Mouse (Mus musculus): ENCODE measurements at regions not wholly inside any gene's neighbourhood (a gene's known extent, or its start where the extent isn't known, plus 50 kb on each side); places are given as distances from the start of the nearest gene placed in this dataset.
A peak's percentile ranks its signal among the peaks of the same experiment; 100 is the strongest.
"Not testable (repeated sequence)": the region's sequence is repeated elsewhere in the genome, so short reads cannot be mapped to it uniquely, and the experiment has no call there.

DNA sequence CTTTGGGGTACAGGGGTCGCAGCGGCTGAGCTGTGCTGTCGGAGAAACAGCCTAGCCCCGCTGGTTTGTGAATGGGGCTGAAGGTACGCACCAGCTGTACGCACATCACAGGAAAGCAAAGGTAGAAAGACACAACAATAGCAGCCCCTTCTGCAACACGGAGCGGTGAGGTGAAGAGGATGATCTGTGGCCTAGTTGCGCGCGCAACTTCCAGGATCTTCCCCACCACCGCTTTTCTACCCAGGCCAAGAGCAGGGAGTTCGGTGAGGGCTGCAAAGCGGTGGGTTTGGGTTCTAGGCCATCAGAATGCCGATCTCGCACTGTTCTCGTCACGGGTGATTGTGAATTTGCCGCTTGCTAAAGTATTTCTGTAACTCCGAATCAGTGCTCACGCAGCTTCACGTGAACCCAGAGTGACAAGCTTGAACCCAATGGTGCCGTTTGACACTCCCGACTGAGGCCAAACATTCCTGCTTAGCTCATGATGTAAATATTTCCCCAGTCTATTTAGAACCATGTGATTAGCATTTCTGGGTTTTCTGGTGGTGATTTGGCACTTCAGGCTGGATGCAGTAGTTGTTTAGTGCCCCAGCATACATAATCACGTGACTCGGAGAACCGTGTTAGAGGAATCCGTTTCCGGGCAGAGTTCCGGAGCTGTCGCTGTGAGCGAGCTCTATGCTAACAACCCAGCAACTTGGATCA is 54.7 kb downstream of the Cryaa start:
- no peak for DNase-seq (ENCODE audit: low spot score in 2 of 2)
- intact Hi-C loops (cut with DNase I) = no loop called here

- no peak for DNase-seq (ENCODE audit: low spot score in 2 of 2)
- intact Hi-C loops (cut with DNase I) = no loop called here
These were observed 56.9 kb downstream of the Cryaa start for GRCm38 (mm10) chr17:31734521-31734920.

- intact Hi-C loops (cut with DNase I) = no loop called here
- no peak for DNase-seq (ENCODE audit: low spot score in 2 of 2)
These were observed 59.1 kb downstream of the Cryaa start for GRCm38 (mm10) chr17:31736716-31737115.

GRCm38 (mm10) chr17:31738249-31738648 is 60.6 kb downstream of the Cryaa start:
- no peak for DNase-seq (ENCODE audit: low spot score in 2 of 2)
- intact Hi-C loops (cut with DNase I) = no loop called here

DNA sequence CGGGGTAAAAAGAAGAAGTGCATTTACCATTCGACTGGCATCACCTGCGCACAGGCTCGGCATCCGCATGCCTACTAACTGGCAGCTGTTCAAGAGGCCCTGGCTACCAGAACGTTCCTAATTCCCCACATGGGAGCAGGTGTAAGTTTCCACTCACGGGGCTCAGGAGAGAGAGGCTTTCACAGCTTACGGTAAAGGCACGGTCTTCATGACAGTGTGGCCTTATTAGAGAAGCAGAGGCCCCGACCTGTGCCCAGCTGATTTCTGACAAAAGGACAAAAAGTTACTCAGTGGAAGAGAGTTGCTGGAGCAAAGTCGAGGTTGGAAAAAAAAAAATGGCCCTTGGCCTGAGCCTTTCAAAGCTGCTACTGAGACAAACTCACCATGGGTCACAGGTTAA is 62.0 kb downstream of the Cryaa start:
- no peak for DNase-seq (ENCODE audit: low spot score in 2 of 2)

DNA sequence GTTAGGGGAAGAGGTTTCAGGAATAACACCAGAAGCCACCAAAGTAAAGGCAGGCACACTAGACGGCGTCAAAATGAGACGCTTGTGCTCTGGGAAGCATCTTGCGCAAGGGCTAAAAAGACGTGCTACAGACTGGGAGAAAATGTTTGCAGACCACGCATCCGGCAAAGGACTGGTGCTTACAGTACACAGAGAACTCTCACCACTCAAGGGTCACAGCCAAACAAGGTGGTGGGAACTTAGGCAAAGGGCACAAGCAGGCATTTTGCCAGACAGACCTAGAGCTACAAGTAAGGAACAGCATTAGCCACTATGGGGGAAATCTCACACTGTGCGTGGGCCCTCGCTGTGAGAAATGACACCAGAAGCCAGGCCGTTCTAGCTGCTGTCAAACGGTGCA is 62.5 kb downstream of the Cryaa start:
- intact Hi-C loops (cut with DNase I) = no loop called here
- DNase-seq (ENCODE audit: low spot score in 2 of 2) = no peak

More for the DNA sequence above, 62.0 kb downstream of the Cryaa start:
- intact Hi-C loops (cut with DNase I) = no loop called here

DNA sequence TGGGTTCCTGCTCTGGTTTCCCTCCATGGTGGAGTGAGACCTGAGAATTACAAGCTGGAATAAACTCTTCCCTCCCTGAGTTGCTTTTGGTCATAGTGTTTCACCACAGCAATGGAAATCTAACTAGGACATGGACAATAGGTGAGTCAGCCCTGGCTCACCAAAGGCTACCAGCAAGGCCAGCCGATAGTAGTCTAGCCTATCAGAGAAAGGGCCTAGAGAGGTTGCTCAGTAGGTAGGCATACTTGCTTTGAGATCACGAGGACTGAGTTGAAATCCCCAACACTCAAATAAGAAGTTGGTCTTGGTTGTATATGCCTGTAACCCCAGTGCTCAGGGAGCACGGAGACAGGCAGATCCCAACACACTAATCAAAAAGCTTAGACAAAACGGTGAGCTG is 66.0 kb downstream of the Cryaa start:
- intact Hi-C loops (cut with DNase I) = no loop called here
- no peak for DNase-seq (ENCODE audit: low spot score in 2 of 2)

- peak; percentile 20 to 46 for DNase-seq (ENCODE audit: low spot score in 2 of 2)
- intact Hi-C loops (cut with DNase I) = no loop called here
These were observed 68.8 kb downstream of the Cryaa start for GRCm38 (mm10) chr17:31746198-31747111.

DNA sequence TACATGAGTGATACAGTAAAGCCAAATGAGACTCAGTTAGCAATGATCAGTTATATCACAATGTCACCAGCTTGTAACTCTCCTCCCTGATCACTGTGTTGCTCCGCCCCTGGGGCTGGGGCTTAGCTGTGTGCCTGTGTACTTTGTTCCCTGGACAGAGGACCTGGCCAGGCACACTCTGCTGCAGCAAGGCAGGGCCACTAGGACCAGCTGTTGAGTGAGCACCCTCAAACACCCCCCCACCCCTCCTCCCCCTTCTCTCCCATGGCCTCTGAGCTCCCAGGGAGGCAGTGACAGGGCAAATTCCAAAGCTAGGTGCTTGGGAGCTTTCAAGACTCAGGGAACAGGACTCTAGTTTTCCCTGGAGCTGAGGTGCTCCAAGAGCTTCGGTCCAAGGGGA is 70.0 kb downstream of the Cryaa start:
- no peak for DNase-seq (ENCODE audit: low spot score in 2 of 2)
- intact Hi-C loops (cut with DNase I) = no loop called here

DNA sequence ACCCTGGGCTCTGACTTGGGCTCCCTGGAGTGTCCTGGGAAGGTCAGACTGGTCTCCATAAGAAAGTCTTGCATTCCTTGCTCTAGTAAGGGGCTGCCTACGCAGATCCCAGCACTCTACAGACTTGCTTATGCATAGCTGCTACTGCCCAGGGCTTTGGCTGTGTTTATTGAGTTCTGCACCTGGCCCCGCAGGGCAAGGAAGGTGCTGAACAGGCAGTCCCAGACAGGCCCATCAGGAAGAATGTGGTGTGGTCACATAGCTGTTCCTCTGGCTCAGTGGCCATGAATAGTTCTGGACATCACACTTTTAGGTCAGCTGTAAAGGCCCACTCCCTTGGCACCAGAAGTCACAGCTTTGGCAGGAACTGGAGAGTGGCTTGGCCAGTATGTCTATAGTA is 70.6 kb downstream of the Cryaa start:
- intact Hi-C loops (cut with DNase I) = no loop called here

GRCm38 (mm10) chr17:31748971-31749370 is 71.4 kb downstream of the Cryaa start:
- intact Hi-C loops (cut with DNase I) = no loop called here
- no peak for DNase-seq (ENCODE audit: low spot score in 2 of 2)

More for the DNA sequence above, 70.6 kb downstream of the Cryaa start:
- DNase-seq (ENCODE audit: low spot score in 2 of 2) = no peak

- intact Hi-C loops (cut with DNase I) = loop anchor here (5.0 kb wide), 1 partner anchor 59 kb away; no protein-coding TSS in a partner anchor
- DNase-seq (ENCODE audit: low spot score in 2 of 2) = no peak
These were observed 73.7 kb downstream of the Cryaa start for GRCm38 (mm10) chr17:31751262-31751661.

DNA sequence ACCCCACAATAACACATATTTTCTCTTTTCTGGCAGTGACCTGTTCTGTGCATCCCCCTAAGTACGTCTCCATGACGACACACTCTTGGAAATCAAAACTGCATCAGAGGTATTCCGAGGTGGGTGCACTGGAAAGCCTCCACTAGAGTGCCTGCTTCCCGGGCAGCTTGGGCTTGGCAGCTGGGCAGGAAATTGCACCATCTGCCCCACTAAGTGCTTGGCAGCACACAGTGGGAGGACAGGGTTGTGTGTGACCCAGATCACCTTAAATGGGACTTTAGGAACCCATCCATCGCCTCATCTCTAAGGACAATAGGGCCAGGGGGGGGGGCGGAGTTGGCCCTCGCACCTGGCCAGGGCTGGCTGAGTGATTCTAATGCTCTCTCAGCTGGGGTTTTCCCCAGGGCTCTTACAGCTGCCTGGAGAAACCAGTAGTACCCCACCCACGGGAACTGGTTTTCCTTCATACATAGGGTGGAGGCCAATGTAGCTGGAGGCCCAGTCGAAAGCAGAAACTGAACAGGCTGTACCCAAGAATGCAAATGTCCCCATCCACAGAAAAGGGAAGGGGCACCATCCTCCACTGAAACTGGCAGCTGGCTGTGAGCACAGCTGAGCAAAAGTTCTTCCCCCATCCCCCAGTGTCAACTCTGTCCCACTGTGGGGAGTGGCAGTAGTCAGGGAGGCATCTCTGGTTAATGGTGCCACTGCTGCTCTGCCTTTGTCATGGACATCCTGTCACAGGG is 75.7 kb downstream of the Cryaa start:
- intact Hi-C loops (cut with DNase I) = loop anchor here (5.0 kb wide), 1 partner anchor 61 kb away; no protein-coding TSS in a partner anchor
- no peak for DNase-seq (ENCODE audit: low spot score in 2 of 2)

DNA sequence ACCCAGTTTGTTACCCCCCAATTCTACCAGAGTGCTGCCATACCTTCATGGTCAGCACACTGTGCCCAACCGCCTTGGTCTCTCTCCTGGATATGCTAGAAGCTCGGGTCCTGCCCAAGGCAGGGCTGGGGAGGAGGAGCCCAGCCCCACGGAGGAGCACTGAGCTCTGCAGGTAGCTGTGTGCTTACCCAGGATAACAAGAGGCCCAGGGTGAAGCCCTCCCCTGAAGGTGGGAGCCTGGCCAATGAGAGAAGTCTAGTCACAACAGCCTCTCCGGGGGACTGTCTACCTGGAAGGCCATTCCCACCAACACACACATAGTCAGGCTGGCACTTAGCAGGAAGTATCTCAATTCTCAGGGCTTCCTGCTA is 76.2 kb downstream of the Cryaa start:
- intact Hi-C loops (cut with DNase I) = loop anchor here (5.0 kb wide), 1 partner anchor 62 kb away; no protein-coding TSS in a partner anchor
- no peak for DNase-seq (ENCODE audit: low spot score in 2 of 2)

- DNase-seq (ENCODE audit: low spot score in 2 of 2) = no peak
- intact Hi-C loops (cut with DNase I) = no loop called here
These were observed 82.9 kb downstream of the Cryaa start for GRCm38 (mm10) chr17:31760465-31760864.

GRCm38 (mm10) chr17:31763078-31763477 is 85.5 kb downstream of the Cryaa start:
- intact Hi-C loops (cut with DNase I) = no loop called here
- no peak for DNase-seq (ENCODE audit: low spot score in 2 of 2)

DNA sequence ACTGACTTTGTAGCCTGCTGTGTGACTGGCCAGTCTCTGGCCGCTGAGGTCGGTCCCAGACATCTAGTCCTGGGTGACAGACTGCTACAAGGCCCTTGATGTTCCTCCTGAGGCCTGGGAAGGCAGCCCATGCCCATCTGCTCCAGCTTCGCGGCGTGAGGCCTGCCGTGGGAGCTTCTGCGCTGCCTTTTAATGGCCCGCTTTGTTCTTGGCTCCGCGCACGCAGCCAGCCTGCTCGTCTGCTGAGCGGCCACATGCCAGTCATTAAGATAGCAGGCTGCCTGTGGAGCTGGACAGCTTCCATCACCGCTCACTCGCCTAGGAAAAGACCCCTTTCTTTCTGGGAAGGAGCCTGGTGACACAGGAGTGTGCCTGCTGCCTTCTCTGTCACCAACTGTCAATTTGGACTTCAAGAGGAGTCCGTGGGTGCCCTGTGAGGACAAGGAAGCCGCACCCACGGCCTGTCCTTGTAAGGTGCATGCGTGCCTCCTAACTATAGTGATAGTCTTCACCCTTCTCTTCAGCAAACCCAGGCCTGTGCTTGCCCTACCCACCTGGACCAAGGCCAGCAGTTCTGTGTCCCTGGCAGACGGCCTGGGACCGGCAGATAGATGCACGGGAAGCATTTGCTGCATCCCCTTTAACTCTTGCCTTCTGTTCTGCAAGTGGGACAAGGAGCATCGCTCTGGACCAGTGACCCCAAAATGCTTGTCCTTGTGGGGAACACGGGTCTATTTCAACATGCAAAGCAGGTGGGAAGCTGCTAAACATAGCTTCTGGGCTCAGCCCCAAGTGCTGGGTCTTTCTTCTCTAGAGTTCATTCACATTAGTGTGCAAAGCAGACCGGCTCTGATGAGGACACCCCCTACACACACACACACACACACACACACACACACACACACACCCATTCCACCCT is 88.6 kb downstream of the Sik1 start:
- intact Hi-C loops (cut with DNase I) = loop anchor here (2.0 to 5.0 kb wide), 2 partner anchors 90 to 255 kb away; no protein-coding TSS in a partner anchor
- peak; percentile 62 to 63 for DNase-seq (ENCODE audit: low spot score in 2 of 2)

DNA sequence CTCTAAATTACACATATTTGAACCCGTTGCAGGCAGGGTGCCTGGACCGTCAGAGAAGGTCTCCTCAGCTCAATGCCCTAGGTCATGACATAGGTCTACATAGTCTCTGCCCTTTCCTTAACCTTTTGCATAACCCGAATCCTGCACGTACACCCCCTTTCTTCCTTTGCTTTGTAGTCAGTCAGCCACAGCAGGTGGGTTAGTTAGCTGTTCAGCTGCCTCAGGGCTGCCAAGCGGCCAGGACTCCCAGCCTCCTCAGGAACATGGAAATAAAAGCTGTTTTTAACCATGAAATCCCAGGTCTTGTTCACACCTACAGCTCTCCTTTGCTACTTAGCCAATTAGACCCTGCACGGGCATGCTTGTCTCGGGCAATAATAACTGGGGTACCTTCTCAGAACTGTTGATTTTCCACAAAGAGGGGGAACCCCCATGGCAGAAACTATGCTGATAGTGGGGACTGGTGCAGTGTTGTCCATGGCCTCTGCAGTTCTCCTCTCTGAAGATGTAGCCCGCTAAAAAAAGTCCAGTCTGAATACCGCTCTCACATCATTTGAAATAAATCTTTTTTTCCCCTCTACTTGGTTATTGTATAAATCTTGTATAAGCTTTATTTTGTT is 83.3 kb downstream of the Sik1 start:
- DNase-seq (ENCODE audit: low spot score in 2 of 2) = no peak
- intact Hi-C loops (cut with DNase I) = no loop called here

DNA sequence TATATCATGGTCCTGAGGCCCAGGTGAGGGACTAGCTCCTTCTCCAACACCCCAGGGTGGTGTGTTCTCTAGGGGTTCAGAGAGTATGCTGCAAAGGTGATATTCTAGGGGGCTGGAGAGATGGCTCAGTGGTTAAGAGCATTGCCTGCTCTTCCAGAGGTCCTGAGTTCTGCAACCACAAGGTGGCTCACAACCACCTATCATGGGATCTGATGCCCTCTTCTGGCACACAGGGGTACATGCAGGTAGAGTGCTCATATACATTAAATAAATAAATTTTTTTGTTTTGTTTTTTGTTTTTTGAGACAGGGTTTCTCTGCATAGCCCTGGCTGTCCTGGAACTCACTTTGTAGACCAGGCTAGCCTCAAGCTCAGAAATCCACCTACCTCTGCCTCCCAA is 81.7 kb downstream of the Sik1 start:
- intact Hi-C loops (cut with DNase I) = not testable (repeated sequence)

More for the DNA sequence above, 81.7 kb downstream of the Sik1 start:
- DNase-seq (ENCODE audit: low spot score in 2 of 2) = not testable (repeated sequence)
